Mouse (Mus musculus) midbrain, embryonic 11.5 days (tissue): ENCODE data around the gene Plcb1. TPM values are rescaled to one million over a fixed set of nuclear protein-coding genes. Genes with fewer than 3 reads are reported as not detected.

ENCODE experiments used
- ATAC-seq: fragments of 200-750 bp; cut with Nextera tagmentation; 2 replicates; pipeline ENCODE4 v1.8.0; 2017; ENCODE audit warnings: moderate TSS enrichment, moderate library complexity; ENCODE audit not compliant: low FRiP score
- DNase-seq: peaks from one replicate; pipeline ENCODE4 v3.0.0; 2015; ENCODE audit warnings: low spot score; ENCODE audit errors: missing footprints
- H3K27ac ChIP-seq: fragments of 300-500 bp; sonication (generic); 2 replicates; pipeline ENCODE4 v1.5.1; 2014; ENCODE audit warnings: low read depth, low read length
- H3K27me3 ChIP-seq: fragments of 300-500 bp; sonication (generic); 2 replicates; pipeline ENCODE4 v1.6.1; 2014; ENCODE audit warnings: mild to moderate bottlenecking, low read length, moderate library complexity, mixed read lengths; ENCODE audit not compliant: control insufficient read depth, insufficient read depth
- H3K36me3 ChIP-seq: fragments of 300-500 bp; sonication (generic); 2 replicates; pipeline ENCODE4 v1.6.1; 2014; ENCODE audit warnings: mild to moderate bottlenecking, low read length, moderate library complexity, mixed read lengths; ENCODE audit not compliant: control insufficient read depth, insufficient read depth
- H3K4me1 ChIP-seq: fragments of 300-500 bp; sonication (generic); 2 replicates; pipeline ENCODE4 v1.6.1; 2014; ENCODE audit warnings: low read length; ENCODE audit not compliant: control insufficient read depth, insufficient read depth
- H3K4me2 ChIP-seq: fragments of 300-500 bp; sonication (generic); 2 replicates; pipeline ENCODE4 v1.6.1; 2014; ENCODE audit warnings: mild to moderate bottlenecking, moderate library complexity
- H3K4me3 ChIP-seq: fragments of 300-500 bp; sonication (generic); 2 replicates; pipeline ENCODE4 v1.5.1; 2014; ENCODE audit warnings: low read depth, low read length
- H3K9ac ChIP-seq: fragments of 300-500 bp; sonication (generic); 2 replicates; pipeline ENCODE4 v1.6.1; 2014; ENCODE audit warnings: low read length
- H3K9me3 ChIP-seq: fragments of 300-500 bp; sonication (generic); 2 replicates; pipeline ENCODE4 v1.6.1; 2016; ENCODE audit warnings: low read length; ENCODE audit not compliant: control insufficient read depth
- WGBS: fragments of 180-500 bp; shearing (Covaris S2); extraction: QIAGEN DNeasy Blood & Tissue Kit; methylation state at CpG from one replicate; pipeline ENCODE4 v1.1.7; 2014; 5-methylcytosine and 5-hydroxymethylcytosine counted together
- polyA plus RNA-seq: library from polyadenylated mRNA; unstranded; fragments of >200 nt; fragmentation: Nextera tagmentation; extraction: Ambion mirVana; gene quantifications from 2 replicates; pipeline ENCODE4 v1.2.1, GENCODE M21; 2014

Plcb1 gene
- polyA plus RNA-seq, 1 experiment from 2014 or later, result 6.1 TPM

DNA sequence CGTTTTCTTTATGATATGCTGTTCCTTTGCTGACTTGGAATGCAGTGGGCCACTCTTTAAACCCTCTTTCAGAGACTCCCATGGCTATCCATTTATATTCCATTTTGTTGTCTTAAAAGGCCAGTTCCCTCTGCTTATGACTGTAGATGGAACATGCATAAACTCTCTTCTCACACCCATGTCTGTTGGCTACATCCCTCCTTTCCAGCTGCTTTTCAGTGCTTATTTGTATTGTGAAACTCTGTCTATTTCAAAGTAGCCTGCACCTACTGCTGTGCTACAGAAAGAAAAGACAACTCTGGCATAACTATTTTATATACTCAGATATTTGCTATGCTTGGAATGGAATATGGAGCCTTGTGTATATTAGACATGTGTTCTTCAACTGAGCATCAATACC lies 532.3 kb downstream of the Plcb1 start:
- no peak overlapping the region for H3K4me3 ChIP-seq
- no peaks in the 10 kb centered on the region for H3K4me1 ChIP-seq
- no peak overlapping the region for H3K9ac ChIP-seq
- H3K9me3 ChIP-seq, result no peaks in the 10 kb centered on the region
- H3K36me3 ChIP-seq, result no peaks in the 10 kb centered on the region
- WGBS, result 80% methylated on average over 1 of the region's 1 CpGs
- no peaks in the 10 kb centered on the region for H3K27me3 ChIP-seq
- ATAC-seq (no peak), DNase-seq (peak; percentile 64)
- no peak overlapping the region for H3K27ac ChIP-seq
- no peak overlapping the region for H3K4me2 ChIP-seq

GRCm38 (mm10) chr2:135323276-135323954 lies 537.5 kb downstream of the Plcb1 start:
- Histone ChIP-seq H3K4me1 (no peaks in the 10 kb centered on the region), H3K36me3 (no peaks in the 10 kb centered on the region), H3K4me3 (no peak overlapping the region), H3K27ac (no peak overlapping the region), H3K27me3 (no peaks in the 10 kb centered on the region), H3K9ac (no peak overlapping the region), H3K4me2 (peak overlapping the region; percentile 4; the same call in 1 of the 2 replicates), H3K9me3 (no peaks in the 10 kb centered on the region)
- 83% methylated on average over 7 of the region's 7 CpGs for WGBS
- DNase-seq, result peak; percentile 64
- ATAC-seq, result peak; percentile 54

- Histone ChIP-seq H3K4me3 (no peak overlapping the region), H3K27me3 (no peaks in the 10 kb centered on the region), H3K27ac (no peak overlapping the region)
These were observed 538.1 kb downstream of the Plcb1 start for GRCm38 (mm10) chr2:135323955-135324302.

DNA sequence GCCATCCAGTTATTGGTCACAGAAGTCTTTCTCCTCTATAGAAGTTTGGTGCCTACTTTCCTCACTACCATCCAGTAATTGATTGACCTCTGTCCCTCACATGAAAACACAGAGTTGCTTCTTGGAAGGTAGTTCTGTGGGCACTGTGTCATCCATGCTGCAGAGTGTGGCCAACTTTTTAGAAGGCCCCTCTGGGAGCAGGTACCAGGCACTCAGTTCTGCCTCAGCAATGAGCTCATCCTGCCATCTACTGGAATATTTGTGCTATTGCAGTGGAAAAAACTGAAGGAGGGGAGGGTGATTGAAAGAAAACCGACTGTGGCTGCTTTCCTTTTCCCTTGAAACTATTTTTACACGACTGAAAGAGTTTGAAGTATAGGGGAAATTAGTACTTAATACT lies 542.9 kb downstream of the Plcb1 start:
- H3K4me3 ChIP-seq, result no peak overlapping the region
- H3K4me2 ChIP-seq, result no peak overlapping the region
- H3K27ac ChIP-seq, result no peak overlapping the region
- H3K9ac ChIP-seq, result no peak overlapping the region
- DNase-seq (peak; percentile 92), ATAC-seq (peak; percentile 70)
- no peaks in the 10 kb centered on the region for H3K9me3 ChIP-seq
- 0 out of 2 replicates have a peak, but pooled peaks cover 3% of the 10 kb centered on the region for H3K27me3 ChIP-seq
- no peaks in the 10 kb centered on the region; the same call in 1 of the 2 replicates for H3K4me1 ChIP-seq
- WGBS, result 1% methylated on average over 2 of the region's 2 CpGs
- H3K36me3 ChIP-seq, result no peaks in the 10 kb centered on the region

More at GRCm38 (mm10) chr2:135323955-135324302, 538.1 kb downstream of the Plcb1 start:
- no peaks in the 10 kb centered on the region for H3K4me1 ChIP-seq
- ATAC-seq (peak; percentile 88), DNase-seq (peak; percentile 94)
- WGBS, result 42% methylated on average over 4 of the region's 4 CpGs
- no peaks in the 10 kb centered on the region for H3K36me3 ChIP-seq
- H3K9ac ChIP-seq, result no peak overlapping the region
- H3K9me3 ChIP-seq, result no peaks in the 10 kb centered on the region
- H3K4me2 ChIP-seq, result peak overlapping the region; percentile 4; the same call in 1 of the 2 replicates

GRCm38 (mm10) chr2:135329782-135330545 lies 544.1 kb downstream of the Plcb1 start:
- Histone ChIP-seq H3K27ac (no peak overlapping the region), H3K4me1 (no peaks in the 10 kb centered on the region; the same call in 1 of the 2 replicates), H3K27me3 (0 out of 2 replicates have a peak, but pooled peaks cover 3% of the 10 kb centered on the region), H3K9ac (no peak overlapping the region), H3K4me2 (peak overlapping the region; percentile 41), H3K36me3 (no peaks in the 10 kb centered on the region), H3K4me3 (no peak overlapping the region), H3K9me3 (no peaks in the 10 kb centered on the region)
- peak; percentile 94 for DNase-seq
- 15% methylated on average over 14 of the region's 14 CpGs for WGBS
- peak; percentile 85 for ATAC-seq

DNA sequence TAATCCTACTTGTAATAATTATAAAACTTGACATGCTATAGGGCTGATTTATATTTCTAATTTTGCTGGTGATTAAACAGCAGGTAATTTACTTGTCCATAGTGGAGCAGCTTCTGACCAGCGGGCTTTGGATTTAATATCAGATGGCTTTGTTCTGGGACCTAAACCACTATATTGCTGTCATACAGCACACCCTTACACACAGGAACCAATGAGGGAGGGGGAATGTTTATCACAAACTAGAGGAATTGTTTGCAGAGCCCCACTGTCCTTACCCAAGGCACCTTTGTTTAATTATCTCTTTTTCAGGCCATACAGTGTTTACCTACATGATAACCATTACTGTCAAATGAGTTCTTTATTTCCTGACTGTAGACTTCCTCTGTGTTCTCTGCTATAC lies 546.0 kb downstream of the Plcb1 start:
- ATAC-seq (no peak), DNase-seq (peak; percentile 45)
- no peaks in the 10 kb centered on the region for H3K9me3 ChIP-seq
- no peaks in the 10 kb centered on the region; the same call in 1 of the 2 replicates for H3K4me1 ChIP-seq
- WGBS, result 86% methylated on average over 1 of the region's 1 CpGs
- H3K9ac ChIP-seq, result no peak overlapping the region
- H3K27me3 ChIP-seq, result 0 out of 2 replicates have a peak, but pooled peaks cover 3% of the 10 kb centered on the region
- H3K4me3 ChIP-seq, result no peak overlapping the region
- no peak overlapping the region for H3K4me2 ChIP-seq
- no peaks in the 10 kb centered on the region for H3K36me3 ChIP-seq
- no peak overlapping the region for H3K27ac ChIP-seq

DNA sequence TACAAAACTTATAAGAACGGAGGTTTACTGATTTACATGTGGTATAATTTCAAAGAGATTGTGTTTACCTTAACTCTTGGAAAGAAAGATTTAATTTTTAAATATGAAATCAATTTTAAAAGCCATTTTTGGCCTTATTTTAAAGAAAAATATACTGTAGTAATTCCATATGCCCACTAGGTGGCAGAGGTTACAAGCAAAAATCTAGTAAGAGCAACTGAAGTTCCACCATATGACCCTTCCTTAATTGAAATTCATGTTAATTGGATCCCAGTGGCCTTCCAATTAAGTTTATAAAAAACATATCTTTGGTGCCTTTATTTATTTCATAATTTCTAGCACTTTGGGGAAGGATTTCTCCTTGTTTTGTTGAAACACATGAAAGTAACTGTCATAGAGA lies 570.4 kb downstream of the Plcb1 start:
- WGBS, result 31% methylated on average over 1 of the region's 1 CpGs
- DNase-seq (peak; percentile 86), ATAC-seq (no peak)
- H3K4me3 ChIP-seq, result no peak overlapping the region
- H3K9me3 ChIP-seq, result no peaks in the 10 kb centered on the region
- H3K27me3 ChIP-seq, result no peaks in the 10 kb centered on the region
- H3K4me2 ChIP-seq, result no peak overlapping the region
- no peak overlapping the region for H3K27ac ChIP-seq
- H3K9ac ChIP-seq, result no peak overlapping the region
- H3K4me1 ChIP-seq, result no peaks in the 10 kb centered on the region
- H3K36me3 ChIP-seq, result no peaks in the 10 kb centered on the region

- Histone ChIP-seq H3K9me3 (no peaks in the 10 kb centered on the region), H3K27ac (no peak overlapping the region), H3K36me3 (no peaks in the 10 kb centered on the region), H3K4me1 (no peaks in the 10 kb centered on the region), H3K4me3 (no peak overlapping the region), H3K4me2 (no peak overlapping the region), H3K9ac (no peak overlapping the region), H3K27me3 (no peaks in the 10 kb centered on the region)
- 32% methylated on average over 1 of the region's 1 CpGs for WGBS
- ATAC-seq (peak; percentile 57), DNase-seq (peak; percentile 96)
These were observed 575.9 kb downstream of the Plcb1 start for GRCm38 (mm10) chr2:135361798-135362197.

- ATAC-seq, result no peak
- WGBS, result 88% methylated on average over 5 of the region's 5 CpGs
- H3K4me3 ChIP-seq, result no peak overlapping the region
These were observed 577.1 kb downstream of the Plcb1 start for GRCm38 (mm10) chr2:135362948-135363347.

More at GRCm38 (mm10) chr2:135362948-135363347, 577.1 kb downstream of the Plcb1 start:
- Histone ChIP-seq H3K4me2 (no peak overlapping the region), H3K36me3 (no peaks in the 10 kb centered on the region), H3K9me3 (no peaks in the 10 kb centered on the region), H3K27ac (no peak overlapping the region), H3K4me1 (no peaks in the 10 kb centered on the region), H3K27me3 (no peaks in the 10 kb centered on the region), H3K9ac (no peak overlapping the region)
- no peak for DNase-seq
